Mouse (Mus musculus) T-helper 2 cell (primary cell): ENCODE measurements around the gene Sephs2.
"Not testable (repeated sequence)": the region's sequence is repeated elsewhere in the genome, so short reads cannot be mapped to it uniquely, and the experiment has no call there.

Source experiments
- in situ Hi-C: fragments of 300-600 bp; cut with MboI, MseI; formaldehyde crosslinking; loops from one replicate; pipeline ENCODE4 v1.15.1; 2025; ENCODE audit warnings: high pct_unique_total_duplicates

Sephs2 gene

DNA sequence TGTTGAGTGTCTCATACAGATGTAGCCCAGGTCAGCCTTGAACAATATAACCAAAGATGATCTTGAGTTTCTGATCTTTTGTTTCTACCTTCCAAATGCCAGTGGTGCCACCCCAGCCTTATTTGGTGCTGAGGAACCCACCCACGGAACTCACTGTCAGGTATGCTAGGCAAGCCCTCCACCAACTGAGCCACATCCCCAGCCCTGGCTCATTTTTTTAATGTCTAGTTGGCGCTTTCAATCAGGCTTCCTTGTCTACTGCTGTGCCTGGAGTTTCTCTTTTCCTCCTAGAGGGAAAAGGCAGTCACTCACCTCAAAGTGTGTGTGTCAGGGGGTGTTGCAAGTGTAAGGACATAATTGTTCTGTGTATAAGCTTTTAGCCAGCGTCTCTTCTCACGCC is 2.8 kb downstream of the Sephs2 start:
- in situ Hi-C loops, result no loop called here

DNA sequence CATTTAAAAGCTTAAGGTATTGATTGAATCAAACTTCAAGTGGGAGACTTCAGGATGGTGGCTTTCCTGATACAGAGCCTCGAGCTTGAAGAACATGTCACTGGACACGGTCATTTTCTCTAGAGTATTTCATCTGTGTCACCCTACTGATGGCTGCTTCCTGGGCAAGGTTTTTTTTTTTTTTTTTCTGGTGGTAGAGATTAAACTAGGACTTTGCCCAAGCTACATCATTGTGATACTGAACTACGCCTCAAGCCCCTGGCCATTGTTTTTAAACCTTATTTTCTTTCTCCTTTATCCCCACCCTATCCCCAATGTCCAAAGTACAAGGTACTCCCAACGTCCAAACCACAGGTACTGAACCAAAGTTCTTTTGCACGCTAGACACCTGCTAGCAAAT is 3.2 kb downstream of the Sephs2 start:
- in situ Hi-C loops, result no loop called here

DNA sequence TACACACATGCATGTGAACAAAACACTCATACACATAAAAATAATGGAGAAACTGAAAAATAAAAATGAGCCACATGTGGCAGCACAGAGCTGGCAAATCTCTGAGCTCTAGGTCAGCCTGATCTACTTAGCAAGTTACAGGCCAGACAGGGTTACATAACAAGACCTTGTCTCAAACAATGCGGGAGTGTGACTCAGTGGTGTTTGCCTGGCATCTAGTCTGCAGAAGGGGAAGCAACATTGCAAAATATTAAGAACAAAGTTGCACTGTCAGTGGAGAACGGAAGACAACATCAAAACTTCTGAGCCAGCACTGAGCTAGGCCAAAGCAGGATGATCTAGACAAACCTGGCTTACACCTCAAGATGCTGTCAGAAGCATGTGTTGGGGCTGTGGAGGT is 3.6 kb downstream of the Sephs2 start:
- in situ Hi-C loops, result no loop called here

DNA sequence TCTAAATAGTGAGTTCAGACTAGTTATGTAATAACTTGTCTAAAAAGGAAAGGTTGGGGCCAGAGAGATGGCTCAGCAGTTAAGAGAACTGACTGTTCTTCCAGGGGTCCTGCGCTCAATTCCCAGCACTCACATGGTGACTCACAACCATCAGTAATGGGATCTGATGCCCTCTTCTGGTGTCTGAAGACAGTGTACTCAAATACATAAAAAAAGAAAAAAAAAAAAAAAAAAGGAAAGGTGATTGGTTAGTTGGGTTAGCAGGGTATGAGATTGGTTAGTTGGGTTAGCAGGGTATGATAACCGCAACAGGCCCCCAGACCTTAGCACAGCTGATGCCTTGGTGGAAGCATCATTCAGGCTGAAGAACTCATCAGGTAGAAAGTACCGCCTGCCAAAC is 10.3 kb downstream of the Sephs2 start:
- in situ Hi-C loops, result no loop called here

DNA sequence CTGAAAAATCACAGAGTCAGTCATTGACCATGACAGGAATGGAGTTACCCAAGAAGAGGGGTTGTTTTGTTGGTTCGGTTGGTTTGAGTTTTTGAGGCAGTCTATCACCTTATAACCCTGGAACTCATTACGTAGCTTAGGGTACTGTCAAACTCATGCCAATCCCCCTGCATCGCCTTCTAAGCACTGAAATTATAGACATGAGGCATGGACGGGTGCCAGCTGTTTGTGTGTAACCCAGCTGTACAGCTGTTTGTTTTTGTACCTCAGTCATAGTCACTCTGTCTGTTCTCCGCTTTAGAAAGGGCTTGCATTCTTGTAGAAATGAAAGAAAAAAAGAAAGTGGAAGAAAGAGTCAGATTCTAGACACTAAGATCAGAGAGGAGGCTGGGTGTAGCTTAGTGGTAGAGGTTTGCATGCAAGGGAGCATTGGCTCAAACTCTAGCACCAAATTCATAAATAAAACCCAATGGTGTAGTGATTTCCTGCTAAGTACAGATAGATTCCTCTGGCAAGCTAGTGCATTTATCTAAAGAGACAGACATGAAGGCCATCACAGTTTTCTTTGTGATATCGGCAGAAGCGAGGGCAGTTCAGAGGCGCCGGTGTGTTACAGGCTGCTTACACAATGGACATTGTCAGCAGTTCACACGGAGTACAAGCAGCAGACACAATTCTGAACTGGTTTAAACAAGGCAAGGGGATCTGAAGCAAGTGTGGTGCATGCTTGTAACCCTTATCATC is 11.5 kb downstream of the Sephs2 start:
- in situ Hi-C loops, result no loop called here

- in situ Hi-C loops, result no loop called here
Observed at GRCm38 (mm10) chr7:127260309-127261111, 13.3 kb downstream of the Sephs2 start, which contains the start of gene Dctpp1. Gene Dctpp1, minus strand, starts transcription at chr7:127260709.

DNA sequence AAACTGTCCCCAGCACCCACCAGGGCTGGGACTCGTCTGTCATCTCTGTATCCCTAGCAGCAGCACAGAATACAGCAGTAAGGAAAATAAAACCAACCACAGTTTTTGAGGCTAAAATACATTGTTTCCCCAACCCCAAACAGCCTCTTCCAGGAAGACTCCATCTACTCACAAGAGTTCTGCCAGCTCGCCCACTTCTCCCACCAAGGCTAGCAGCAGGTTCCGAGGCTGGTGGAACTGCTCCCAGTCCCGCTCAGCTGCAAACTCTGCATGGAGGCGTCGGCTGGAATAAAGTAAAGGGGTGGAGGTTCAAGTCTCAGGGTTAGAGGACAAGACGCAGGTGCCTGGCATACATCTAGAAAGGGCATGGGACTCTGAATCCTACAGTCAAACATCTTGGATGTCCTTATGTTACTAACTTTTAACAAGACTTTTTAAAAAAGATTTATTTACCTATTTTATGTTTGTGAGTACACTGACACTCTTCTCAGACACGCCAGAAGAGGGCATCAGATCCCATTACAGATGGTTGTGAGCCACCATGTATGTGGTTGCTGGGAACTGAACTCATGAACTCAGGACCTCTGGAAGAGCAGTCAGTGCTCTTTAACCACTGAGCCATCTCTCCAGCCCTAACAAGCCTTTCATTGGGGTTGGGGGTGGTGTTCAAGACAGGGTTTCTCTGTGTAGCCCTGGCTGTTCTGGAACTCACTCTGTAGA is 14.5 kb downstream of the Sephs2 start:
- in situ Hi-C loops, result no loop called here

DNA sequence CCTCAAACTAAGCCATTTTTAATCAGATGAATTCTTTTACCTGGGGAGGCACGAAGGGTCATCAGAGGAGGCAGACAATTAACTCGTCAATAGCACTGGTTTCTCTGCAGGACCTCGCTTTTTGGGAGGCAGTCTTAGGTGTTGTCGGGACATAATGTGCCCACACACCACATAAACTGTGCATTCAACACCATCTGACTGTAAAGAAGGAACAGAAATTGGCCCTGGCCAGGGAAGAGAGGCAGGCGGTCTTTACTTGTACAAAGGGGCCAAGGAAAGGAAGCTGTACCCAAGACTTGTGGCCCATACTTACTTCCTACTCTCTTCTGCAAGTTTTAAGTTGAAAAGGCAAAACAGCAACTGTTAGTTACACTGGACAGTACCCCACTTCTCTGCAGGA is 17.3 kb downstream of the Sephs2 start:
- in situ Hi-C loops, result no loop called here

DNA sequence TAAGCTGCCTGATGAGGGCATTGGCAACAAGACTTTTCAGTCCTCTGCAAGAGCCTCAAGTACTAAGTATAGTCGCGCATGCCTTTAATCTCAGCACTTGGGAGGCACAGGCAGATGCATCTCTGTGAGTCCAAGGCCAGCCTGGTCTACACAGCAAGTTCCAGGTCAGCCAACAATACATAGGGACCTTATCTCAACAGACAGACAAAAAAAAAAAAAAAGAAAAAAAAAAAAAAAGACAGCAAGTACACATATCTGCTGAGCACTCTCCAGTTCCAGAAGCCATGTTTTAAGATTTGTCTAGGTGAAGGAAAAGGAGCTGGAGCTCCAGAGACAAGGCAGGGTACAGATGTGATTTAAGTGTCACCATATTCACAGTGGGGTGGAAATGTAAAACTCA is 17.9 kb downstream of the Sephs2 start:
- in situ Hi-C loops, result no loop called here

GRCm38 (mm10) chr7:127255008-127255407 is 18.8 kb downstream of the Sephs2 start:
- in situ Hi-C loops, result no loop called here

DNA sequence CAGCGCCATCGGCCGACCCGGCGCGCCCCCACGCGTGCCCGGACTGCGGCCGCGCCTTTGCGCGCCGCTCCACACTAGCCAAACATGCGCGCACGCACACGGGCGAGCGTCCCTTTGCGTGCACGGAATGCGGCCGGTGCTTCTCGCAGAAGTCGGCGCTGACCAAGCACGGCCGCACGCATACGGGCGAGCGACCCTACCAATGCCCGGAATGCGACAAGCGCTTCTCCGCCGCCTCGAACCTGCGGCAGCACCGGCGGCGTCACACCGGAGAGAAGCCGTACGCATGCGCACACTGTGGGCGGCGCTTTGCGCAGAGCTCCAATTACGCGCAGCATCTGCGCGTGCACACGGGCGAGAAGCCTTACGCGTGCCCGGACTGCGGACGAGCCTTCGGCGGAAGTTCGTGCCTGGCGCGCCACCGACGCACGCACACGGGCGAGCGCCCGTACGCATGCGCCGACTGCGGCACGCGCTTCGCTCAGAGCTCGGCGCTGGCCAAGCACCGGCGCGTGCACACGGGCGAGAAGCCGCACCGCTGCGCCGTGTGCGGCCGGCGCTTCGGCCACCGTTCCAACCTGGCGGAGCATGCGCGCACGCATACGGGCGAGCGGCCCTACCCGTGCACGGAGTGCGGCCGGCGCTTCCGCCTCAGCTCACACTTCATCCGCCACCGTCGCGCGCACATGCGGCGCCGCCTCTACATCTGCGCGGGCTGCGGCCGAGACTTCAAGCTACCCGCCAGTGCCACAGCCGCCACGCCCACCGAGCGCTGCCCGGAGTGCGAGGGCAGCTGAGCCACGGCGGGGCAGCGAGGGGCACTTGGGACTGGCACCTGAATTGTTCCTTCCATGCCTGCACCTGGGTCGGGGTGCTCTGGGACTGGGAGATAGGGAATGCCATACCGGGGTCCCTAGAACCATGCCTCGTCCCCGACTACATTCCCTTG is 19.8 kb downstream of the Sephs2 start:
- in situ Hi-C loops, result no loop called here

GRCm38 (mm10) chr7:127253341-127253740 is 20.5 kb downstream of the Sephs2 start:
- in situ Hi-C loops, result no loop called here

GRCm38 (mm10) chr7:127252414-127252813 is 21.4 kb downstream of the Sephs2 start:
- in situ Hi-C loops, result no loop called here

- in situ Hi-C loops, result not testable (repeated sequence)
Observed at GRCm38 (mm10) chr7:127250511-127250910, 23.3 kb downstream of the Sephs2 start.

- in situ Hi-C loops, result no loop called here
Observed at GRCm38 (mm10) chr7:127244658-127245510, 29.0 kb downstream of the Sephs2 start.

GRCm38 (mm10) chr7:127243870-127244657 is 29.8 kb downstream of the Sephs2 start, which contains the start of gene Zfp771:
Gene Zfp771, plus strand, starts transcription at chr7:127244274.
- in situ Hi-C loops, result no loop called here

DNA sequence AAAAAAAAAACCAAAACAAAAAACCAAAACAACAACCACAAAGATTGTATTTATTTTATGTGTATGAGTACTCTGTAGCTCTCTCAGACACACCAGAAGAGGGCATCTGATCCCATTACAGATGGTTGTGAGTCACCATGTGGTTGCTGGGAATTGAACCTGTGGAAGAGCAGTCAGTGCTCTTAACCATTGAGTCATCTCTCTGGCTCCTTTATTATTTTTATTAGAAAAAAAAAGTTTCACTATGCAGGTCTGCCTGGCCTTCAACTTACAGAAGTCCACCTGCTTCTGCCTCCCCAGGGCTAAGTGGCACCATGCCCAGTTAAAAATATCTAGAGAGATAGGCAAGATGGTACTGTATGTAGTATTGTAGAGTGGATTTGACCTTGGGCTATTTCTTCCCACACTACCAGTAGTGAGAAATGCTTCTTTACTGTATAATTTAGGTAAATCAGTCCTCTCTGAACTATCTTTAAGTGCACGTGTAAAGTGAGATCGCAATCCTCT is 30.4 kb downstream of the Sephs2 start:
- in situ Hi-C loops, result no loop called here

- in situ Hi-C loops, result no loop called here
Observed at GRCm38 (mm10) chr7:127234777-127235176, 39.1 kb downstream of the Sephs2 start.

- in situ Hi-C loops, result no loop called here
Observed at GRCm38 (mm10) chr7:127233765-127234164, 40.1 kb downstream of the Sephs2 start.
